Mouse (Mus musculus) CH12.LX (cell line): ENCODE measurements at regions not wholly inside any gene's neighbourhood (a gene's known extent, or its start where the extent isn't known, plus 50 kb on each side); places are given as distances from the start of the nearest gene placed in this dataset.

Experiments
- CHD1 ChIP-seq: IDR thresholded peaks from 2 replicates; pipeline ENCODE4 v1.6.1; 2012; ENCODE audit warnings: low read depth, low read length, improper control_type of control experiment, inconsistent platforms
- POLR2A ChIP-seq: IDR thresholded peaks from 2 replicates; pipeline ENCODE4 v1.6.1; 2011; ENCODE audit warnings: low read depth, mild to moderate bottlenecking, improper control_type of control experiment, low read length

DNA sequence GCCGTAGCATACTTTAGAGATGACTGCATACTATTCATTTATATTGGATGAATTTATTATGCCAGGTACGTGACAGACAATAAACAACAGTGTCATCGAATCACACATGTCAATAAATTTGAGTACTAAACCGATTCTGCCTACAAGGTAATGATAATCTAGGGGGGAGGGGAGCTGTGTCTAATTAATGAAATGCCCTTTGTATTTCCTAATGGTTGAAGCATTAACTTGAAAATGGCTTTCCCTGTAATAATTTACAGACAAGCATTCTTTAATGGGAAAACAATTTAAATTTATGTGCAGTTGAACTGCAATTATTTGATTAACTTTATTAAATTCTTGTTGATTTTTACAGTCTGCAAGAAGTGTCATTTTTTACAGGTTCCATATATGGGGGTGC lies 429.5 kb downstream of the Pdzrn4 start:
- no peak for TF ChIP-seq CHD1
- no peak for TF ChIP-seq POLR2A
